ENCODE assay signal across 26 mouse cellular contexts in genomic region chr1:186675263-186675662, GRCm38 (mm10). TPM values are rescaled to one million over a fixed set of nuclear protein-coding genes. Genes with fewer than 3 reads are reported as not detected.
A peak's percentile ranks its signal among the peaks of the same experiment; 100 is the strongest.
DNase-seq lines count a peak whose midpoint lies in the region; ATAC-seq and TF ChIP-seq lines count a peak whose summit lies in the region.
"Had no signal": no experiment of that assay in that cellular context is flagged by ENCODE, and none has a peak within 500 bp of the region (broad histone marks: within the 10 kb centered on the region; RNA-seq: fewer than 3 reads in every experiment).

No protein-coding gene starts in this region.

- ATAC-seq in lung, embryonic 16.5 days (ENCODE audit: low read depth) = no peak
- ATAC-seq: forebrain, embryonic 14.5 days; forebrain, postnatal 0 days had no signal

- intact Hi-C loops in gastrocnemius, adult 2 months (cut with DNase I) = no loop called here
- intact Hi-C loops in gastrocnemius, postnatal 36 days (cut with DNase I) = no loop called here

- peak; percentile 51 for DNase-seq in gastrocnemius, adult 2 months
- no peak for DNase-seq in gastrocnemius, postnatal 36 days
- DNase-seq in lung, adult 18-20 months = no peak
- peak; percentile 25 for DNase-seq in NIH3T3 (ENCODE audit: low read depth)
- DNase-seq in kidney, adult 9 months = no peak
- DNase-seq in adrenal gland, postnatal 4 days (ENCODE audit: low spot score in 2 of 2) = no peak
- DNase-seq: adrenal gland, adult 8-10 months; adrenal gland, postnatal 25 days; B cell, adult 2 months; cerebellum, adult 18-20 months; cerebellum, adult 9-10 months; cerebellum, postnatal 14 days; forebrain, postnatal 0 days; gastrocnemius, postnatal 25 days; heart, adult 2 months; heart, postnatal 14 days had no signal

- no peaks in the 10 kb centered on the region for H3K9me3 ChIP-seq in lung, embryonic 16.5 days (ENCODE audit: control insufficient read depth, low read length)
- H3K9me3 ChIP-seq: heart, embryonic 10.5 days; heart, embryonic 13.5 days; hindbrain, embryonic 12.5 days; hindbrain, embryonic 15.5 days had no signal

- no peak overlapping the region for H3K4me2 ChIP-seq in lung, embryonic 16.5 days (ENCODE audit: low read depth, low read length)
- H3K4me2 ChIP-seq: heart, embryonic 13.5 days; hindbrain, embryonic 12.5 days; hindbrain, embryonic 15.5 days had no signal

- 0 out of 2 replicates have a peak, but pooled peaks cover 4% of the 10 kb centered on the region for H3K36me3 ChIP-seq in lung, embryonic 16.5 days (ENCODE audit: control insufficient read depth, insufficient read depth, low read length)
- H3K36me3 ChIP-seq: G1E; hindbrain, embryonic 12.5 days; hindbrain, embryonic 15.5 days had no signal

- no peak for TF ChIP-seq CTCF in gastrocnemius, adult 2 months (IDR thresholded peaks at IDR 0.05)
- no peak for TF ChIP-seq CTCF in embryonic fibroblast, embryonic 13.5 days (IDR thresholded peaks at IDR 0.05; ENCODE audit: borderline replicate concordance, insufficient read depth, low read length)

- no peak overlapping the region for H3K9ac ChIP-seq in lung, embryonic 16.5 days (ENCODE audit: low read length)
- H3K9ac ChIP-seq: forebrain, postnatal 0 days; hindbrain, embryonic 12.5 days; hindbrain, embryonic 15.5 days had no signal

- peak overlapping the region; percentile 87 for H3K27ac ChIP-seq in gastrocnemius, adult 2 months
- H3K27ac ChIP-seq in lung, embryonic 16.5 days (ENCODE audit: low read length) = peak overlapping the region; percentile 52; the same call in 1 of the 2 replicates
- peak overlapping the region; percentile 14; the same call in 1 of the 2 replicates for H3K27ac ChIP-seq in embryonic fibroblast, embryonic 13.5 days (ENCODE audit: insufficient read depth, low read length)
- H3K27ac ChIP-seq: heart, adult 2 months; heart, embryonic 10.5 days; heart, embryonic 13.5 days; hindbrain, embryonic 12.5 days; hindbrain, embryonic 15.5 days had no signal

- H3K4me1 ChIP-seq in lung, embryonic 16.5 days (replicated peaks; ENCODE audit: control insufficient read depth, insufficient read depth, low read length) = peaks cover 26% of the 10 kb centered on the region
- peaks cover 12% of the 10 kb centered on the region for H3K4me1 ChIP-seq in embryonic fibroblast, embryonic 13.5 days (ENCODE audit: control insufficient read depth, insufficient read depth, low read length)

- 66% methylated on average over 6 of the region's 6 CpGs for WGBS in lung, embryonic 16.5 days

- no peaks in the 10 kb centered on the region for H3K27me3 ChIP-seq in lung, embryonic 16.5 days (ENCODE audit: control insufficient read depth, insufficient read depth, low read depth, low read length)
- H3K27me3 ChIP-seq: CH12.LX; heart, embryonic 13.5 days; hindbrain, embryonic 12.5 days; hindbrain, embryonic 15.5 days had no signal

- no peak for TF ChIP-seq POLR2A in embryonic fibroblast, embryonic 13.5 days (IDR thresholded peaks at IDR 0.05; ENCODE audit: low read depth, low read length)

- H3K4me3 ChIP-seq in gastrocnemius, adult 2 months = peak overlapping the region; percentile 59
- H3K4me3 ChIP-seq in lung, embryonic 16.5 days (ENCODE audit: low read length) = no peak overlapping the region
- no peak overlapping the region for H3K4me3 ChIP-seq in embryonic fibroblast, embryonic 13.5 days (ENCODE audit: insufficient read depth, low read length)
- H3K4me3 ChIP-seq: heart, adult 2 months; heart, embryonic 10.5 days; heart, embryonic 13.5 days; hindbrain, embryonic 12.5 days; hindbrain, embryonic 15.5 days had no signal

RNA-seq across cellular contexts. Expression of gene Tgfb2, which starts 30.5 kb away (rescaled TPM):
- total RNA-seq in gastrocnemius, adult 2 months (2021) = 10 to 100 TPM in 1 of 2 experiments, 1 to 10 TPM in 1; 6.5 to 14.1 TPM
- total RNA-seq in gastrocnemius, postnatal 36 days (2021) = 10 to 100 TPM; 10.7 to 11.4 TPM
- 102 and 106 TPM in 2 replicates for polyA plus RNA-seq in lung, embryonic 16.5 days (2015; fragmentation: Nextera tagmentation; extraction: Ambion mirVana)
- 41.7 and 43.9 TPM in 2 replicates for polyA plus RNA-seq in embryonic fibroblast, embryonic 13.5 days (2011; ENCODE audit: insufficient read length, low read depth, missing spikeins)
- 1 to 10 TPM; 7.3 to 7.9 TPM for total RNA-seq in adrenal gland, postnatal 4 days (2021)
- total RNA-seq: granulocyte monocyte progenitor cell, adult 5-6 weeks had no signal

Comparison
In these comparisons a context has a peak if more than half of its experiments do, and no peak if none do; other contexts are left out.
1. DNase-seq: peak in gastrocnemius, adult 2 months (single experiment) and NIH3T3 (single experiment); none in gastrocnemius, postnatal 36 days (0 of 2), lung, adult 18-20 months (0 of 2), kidney, adult 9 months (single experiment) and adrenal gland, postnatal 4 days (0 of 2).
2. H3K27ac ChIP-seq: peak in every context shown above with its lines; median percentile 87 in gastrocnemius, adult 2 months; 52 in lung, embryonic 16.5 days; 14 in embryonic fibroblast, embryonic 13.5 days.